Mouse (Mus musculus) ovary, postnatal 14 days (tissue): Measurements from ENCODE around the gene Brd7.

ENCODE experiments used
- DNase-seq: peaks from one replicate; pipeline ENCODE4 v3.0.0; 2022; ENCODE audit warnings: low spot score

Gene Brd7

DNA sequence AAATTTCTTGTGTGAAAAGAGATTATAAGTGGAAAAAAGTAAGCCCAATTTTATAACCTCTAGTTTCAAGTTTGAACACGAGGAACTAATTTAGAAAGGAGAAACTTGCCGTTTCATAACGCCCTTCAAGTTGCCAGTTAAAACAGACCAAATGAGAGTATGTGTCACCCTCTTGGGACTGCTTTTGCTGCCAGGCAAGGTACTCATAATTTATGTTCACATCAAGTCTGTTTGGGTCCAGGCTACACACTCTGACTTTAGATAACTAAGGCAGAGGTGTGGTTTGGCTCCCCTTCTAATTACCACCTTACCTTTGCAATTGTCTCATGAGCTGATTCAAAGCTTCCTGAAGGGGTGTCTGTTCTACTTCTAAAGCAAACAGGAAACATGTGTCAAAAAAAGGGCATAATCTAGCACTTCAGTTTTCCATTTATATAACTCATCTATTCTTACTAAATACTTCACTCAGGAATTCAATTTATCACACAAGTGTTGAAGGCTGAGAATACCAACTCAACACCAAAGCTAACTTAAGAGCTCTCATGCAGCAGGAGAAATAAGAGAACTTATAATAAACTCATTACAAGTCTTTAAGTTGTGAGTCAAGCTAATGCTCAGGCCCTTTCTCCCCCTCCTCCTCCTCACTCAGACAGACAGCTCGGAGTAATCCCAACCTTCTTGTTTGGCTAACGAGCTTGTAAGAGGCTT lies 4.6 kb downstream of the Brd7 start:
- DNase-seq, result no peak

DNA sequence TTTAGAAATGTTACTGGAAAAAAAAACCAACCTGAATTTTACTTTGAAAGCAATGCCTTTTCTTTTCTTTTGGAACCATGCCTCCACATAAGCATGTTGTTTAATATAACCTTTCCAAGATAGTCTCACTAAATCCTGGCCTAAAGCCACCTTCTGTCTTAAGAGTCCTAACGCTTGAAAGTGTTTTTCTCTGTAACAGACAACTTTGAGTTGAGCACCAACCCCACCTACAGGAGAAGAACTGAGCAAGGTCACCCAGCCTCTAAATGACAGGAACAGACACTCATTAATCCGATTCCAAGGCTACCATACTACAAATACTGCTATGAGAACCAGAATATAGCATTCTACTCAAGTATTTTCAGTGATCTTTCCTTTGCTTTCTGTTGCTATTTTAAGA lies 12.9 kb downstream of the Brd7 start:
- no peak for DNase-seq

DNA sequence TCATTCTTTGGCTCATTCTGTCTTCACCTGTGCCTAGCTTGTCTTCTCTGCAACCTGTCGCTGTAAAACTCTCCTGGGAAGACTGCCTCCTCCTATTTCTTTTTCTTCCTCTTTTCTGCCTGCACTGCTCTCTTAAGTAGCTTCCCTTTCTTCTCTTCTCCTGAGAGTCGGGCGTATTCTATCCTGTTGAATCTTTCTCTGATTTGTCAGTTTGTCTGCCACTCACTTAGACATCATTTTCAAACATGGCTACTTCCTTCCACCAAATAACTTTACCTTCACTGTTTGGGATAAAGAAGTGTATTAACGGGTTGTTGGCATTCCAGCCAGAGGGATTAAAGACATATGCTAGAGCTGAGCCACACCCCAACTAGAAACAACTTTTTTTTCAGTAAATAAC lies 20.0 kb downstream of the Brd7 start:
- DNase-seq, result no peak

DNA sequence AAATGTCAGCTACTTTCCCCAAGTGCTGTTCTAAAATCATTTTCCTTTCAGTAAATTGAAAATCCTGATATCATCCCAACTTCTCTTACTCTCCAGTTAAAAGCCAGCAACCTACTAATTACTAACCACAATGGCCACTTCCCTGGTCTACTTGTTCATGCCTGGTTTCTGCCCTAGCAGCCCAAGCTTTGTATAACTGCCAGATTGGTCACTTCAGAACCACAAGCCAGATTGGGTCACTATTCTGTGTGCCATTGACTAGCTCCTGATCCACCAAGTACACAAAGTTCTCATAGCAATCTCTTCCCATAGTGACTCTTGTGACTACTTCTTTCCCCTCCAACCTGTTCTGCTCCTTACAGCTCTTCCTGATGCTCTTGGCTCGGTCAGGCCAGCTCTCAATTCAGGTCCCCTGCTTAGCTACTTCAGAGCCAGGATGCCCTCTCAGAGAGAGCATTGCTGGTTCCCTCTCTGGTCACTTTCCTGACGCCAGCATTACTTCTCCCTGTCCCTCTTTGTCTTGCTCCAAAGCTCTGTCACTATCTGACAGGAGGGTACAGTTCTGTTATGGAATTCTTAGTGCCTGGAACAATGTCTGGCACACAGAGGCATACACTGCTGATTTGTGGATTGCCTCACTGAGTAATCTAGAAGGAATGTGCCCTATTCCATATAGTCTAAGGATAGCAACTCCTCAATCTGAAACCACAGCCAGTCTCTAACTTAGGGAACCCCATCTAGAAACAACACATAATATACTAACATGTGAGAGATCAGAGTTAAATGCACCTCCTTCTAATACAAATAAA lies 21.9 kb downstream of the Brd7 start:
- no peak for DNase-seq

DNA sequence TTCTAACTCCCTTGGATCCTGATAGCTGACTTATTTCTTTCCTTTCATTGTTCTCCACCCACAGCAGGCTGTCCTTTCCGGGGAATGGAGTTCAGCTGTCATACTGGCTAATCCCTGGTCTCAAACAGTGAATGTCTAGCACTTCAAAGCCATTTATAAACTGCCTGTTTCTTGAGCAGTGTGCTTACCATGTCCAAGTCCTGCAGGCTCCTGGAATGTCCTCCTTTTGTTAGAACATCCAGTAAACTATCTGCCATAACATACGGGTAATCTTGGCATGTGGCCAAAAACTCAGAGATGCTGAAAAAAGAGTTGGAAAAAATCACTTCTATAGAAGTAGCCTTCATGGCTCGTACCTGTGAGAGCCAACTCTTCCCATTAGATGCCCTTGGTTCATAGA lies 22.8 kb downstream of the Brd7 start:
- DNase-seq, result no peak

DNA sequence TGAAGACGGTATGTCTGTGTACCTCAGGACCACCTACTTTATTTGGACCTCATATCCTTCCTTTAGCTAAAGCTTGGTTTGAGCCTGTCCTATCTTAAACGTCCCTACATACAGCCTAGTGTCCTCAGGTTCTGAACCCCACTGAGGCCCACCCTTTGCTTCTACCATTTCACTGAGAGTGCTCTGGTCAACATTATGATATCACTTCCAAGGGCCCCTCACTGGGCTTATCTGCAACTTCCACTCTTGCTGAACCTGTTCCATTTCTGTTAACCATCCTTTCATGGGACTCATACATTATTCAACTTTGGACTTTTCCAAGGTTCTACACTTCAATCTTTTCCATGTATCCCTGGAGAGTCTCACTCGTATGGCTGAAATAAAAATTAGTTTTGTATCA lies 27.0 kb downstream of the Brd7 start:
- DNase-seq, result no peak

DNA sequence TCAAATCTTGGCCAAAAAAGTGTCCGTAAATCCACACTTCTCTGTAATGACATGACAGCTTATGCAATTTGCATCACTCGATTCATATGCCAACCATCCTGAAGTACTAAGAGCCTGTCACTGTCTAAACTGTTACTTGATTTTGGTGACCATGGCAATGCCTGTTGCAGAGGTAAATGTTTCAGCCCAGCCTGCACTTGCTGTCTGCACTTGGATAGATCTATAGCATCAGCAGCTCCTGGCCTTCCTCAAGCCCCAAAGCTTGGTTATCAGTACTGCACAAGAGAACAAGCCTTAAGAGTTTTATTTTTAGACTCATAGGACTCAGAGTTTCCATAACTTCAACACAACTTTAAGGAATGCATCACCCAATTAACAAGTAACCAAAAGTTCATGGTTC lies 27.6 kb downstream of the Brd7 start:
- no peak for DNase-seq

DNA sequence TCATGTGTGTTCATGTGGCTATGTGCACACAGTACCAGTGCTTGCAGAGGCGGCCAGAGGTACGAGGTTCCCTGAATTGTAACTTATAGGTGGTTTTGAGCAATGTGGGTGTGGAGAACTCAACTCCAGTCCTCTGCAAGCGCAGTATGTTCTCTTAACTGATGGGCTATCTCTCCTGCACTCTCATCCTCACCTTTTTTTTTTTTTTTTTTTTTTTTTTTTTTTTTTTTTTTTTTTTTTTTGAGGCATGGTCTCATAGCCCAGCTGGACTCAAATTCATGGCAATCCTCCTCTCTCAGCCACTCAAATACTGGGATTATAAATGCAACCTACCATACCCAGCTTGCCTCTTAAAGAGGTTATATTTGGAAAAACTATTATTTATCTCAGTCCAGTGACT lies 31.2 kb downstream of the Brd7 start:
- DNase-seq, result no peak

DNA sequence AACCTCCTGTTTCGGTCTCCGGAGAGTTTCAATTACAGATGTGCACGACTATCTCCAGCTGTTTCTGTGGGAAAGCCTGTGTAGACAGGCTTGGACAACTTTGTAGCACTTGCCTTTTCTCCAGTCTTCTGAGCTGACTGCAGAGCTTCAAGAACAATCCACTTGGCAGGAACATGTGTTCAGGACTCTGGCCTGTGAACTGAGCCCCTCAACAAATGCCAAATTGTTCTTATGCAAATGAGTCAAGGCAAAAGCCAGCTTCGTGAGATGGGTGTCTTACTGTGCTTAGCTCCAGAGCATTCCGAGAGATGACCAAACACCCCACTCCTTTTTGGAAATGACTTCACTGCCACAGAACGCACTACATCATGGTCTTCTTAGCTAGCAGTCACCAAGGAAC lies 33.3 kb downstream of the Brd7 start:
- no peak for DNase-seq

DNA sequence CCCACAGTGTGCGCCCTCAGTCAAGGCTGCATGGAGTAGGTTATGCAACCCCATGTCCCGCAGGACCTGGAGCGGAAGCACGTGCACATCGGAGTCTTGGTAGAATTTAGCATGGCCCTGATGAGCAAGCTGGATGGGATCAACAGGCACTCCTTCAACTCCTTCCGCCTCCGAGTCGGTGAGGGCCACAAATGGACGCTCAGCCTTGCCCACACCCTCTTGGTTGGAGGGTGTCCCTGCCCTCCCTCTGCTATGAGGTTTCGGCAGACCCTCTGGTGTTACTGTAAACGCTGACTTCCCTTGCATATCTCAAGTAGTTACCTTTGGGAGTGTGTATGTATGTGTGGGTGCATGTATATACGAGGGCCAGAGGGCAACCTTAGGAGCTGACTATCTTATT lies 35.7 kb downstream of the Brd7 start:
- DNase-seq, result no peak

DNA sequence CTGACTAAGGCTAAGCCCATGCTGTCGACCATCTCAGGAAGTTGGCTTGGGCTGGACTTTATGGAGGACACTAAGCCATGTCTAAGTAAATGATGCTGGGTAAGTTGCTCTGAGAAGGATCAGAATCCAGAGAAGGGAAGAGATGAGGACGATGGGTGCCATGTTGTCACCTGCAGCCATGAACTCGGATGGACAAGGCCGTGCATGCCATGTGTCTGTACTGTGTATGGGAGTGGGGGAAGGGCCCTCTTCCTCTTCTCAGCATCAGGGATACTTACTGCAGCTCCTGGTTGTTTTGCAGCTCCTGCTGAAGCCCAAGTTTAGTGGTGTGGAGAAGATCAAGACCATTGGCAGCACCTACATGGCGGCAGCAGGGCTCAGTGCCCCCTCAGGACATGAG lies 36.2 kb downstream of the Brd7 start:
- no peak for DNase-seq

DNA sequence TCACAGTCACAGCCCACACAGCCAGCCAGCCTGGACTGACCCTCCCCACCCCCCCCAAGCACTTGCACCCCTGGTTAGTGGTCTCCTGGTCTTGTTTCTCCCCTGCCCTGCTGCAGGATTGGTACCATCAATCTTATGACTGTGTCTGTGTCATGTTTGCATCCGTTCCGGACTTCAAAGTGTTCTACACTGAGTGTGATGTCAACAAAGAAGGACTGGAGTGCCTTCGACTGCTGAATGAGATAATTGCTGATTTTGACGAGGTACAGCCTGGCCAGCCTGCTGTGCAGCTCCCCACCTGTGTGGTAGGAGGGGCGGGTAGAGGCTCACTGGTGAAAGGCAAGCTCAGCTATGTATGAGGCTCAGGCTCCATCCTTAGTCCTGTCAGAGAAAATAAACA lies 36.7 kb downstream of the Brd7 start:
- no peak for DNase-seq

DNA sequence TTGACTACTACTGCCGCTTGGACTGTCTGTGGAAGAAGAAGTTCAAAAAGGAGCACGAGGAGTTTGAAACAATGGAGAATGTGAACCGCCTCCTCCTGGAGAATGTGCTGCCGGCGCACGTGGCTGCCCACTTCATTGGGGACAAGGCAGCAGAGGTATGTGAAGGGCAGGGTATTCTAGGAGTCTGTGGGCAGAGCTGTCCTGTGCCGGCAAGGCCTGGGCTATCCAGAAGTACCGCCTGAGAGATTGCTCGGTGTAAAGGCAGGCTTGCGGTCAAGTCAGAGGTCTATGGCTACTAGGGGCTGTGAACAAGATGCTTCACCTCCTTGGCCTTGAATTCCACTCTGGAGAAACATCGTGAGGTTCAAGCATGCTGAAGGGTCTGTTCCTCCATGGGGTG lies 37.2 kb downstream of the Brd7 start:
- DNase-seq, result no peak

DNA sequence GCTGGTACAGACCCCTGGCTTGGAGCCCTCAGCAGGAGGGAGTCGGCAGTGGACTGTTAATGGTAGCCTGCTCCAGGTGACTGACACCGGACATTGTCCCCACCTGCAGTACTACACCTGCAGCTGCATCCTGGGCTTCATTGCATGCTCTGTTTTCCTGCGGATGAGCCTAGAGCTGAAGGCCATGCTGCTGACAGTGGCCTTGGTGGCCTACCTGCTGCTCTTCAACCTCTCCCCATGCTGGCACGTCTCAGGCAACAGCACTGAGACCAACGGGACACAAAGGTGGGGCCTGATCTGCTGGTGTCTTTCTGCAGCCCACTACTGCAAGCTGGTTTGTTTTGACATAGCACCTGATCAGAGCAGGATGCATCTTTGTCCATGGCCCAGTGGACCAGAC lies 38.5 kb downstream of the Brd7 start:
- DNase-seq, result no peak

DNA sequence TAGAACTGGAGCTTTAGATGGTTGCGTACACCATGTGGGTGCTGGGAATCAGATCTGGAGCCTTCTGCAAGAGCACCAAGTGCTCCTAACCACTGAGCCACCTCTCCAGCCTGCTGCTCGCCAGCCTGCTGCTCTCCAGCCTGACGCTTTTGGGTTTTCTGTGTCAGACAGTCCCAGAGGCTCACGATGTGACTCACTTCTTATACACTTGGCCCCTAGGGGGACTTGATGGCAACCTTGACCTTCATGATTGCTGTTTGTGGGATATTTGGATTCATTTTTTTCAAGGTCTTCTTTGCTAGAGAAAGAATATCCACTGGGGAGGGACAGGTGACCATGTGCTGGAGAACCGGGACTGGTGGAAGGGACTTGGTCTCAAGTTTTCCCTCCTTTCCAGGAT lies 40.6 kb downstream of the Brd7 start:
- no peak for DNase-seq

DNA sequence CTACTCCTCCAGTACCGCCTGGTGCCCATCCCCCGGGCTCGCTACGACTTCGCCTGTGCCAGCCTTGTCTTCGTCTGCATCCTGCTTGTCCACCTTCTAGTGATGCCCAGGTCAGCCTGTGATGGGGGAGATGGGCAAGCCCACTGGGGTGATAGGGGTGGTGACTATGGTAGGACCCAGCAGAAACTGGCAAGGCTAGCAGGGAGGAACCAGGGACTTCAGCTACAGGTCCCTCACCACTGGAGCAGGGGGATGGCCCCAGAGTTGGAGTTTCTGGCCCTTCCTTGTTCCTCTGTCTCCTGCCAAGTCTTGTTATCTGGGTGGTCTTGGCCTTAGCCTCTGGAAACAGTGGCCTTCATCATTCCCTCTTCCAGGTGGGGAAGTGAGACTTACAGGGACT lies 41.9 kb downstream of the Brd7 start:
- DNase-seq, result no peak

DNA sequence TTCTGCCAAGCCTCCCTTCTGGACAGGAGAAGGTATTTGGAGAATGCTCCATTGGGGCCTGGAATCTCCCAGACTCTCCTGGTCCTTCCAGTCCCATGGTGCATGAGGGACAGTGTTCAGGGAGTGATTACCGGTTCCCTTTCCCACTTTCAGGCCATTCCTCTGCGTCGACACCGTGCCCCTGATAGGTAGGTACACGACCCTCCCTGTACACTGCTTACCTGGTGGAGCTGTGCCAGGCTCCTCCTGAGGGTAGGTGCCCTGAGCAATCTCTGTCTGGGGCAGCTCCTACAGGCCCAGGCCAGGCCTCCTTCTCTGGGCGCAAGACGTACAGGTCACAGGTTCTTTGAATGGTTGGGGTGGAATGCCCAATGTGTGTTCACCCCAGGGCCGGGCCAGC lies 43.8 kb downstream of the Brd7 start:
- DNase-seq, result no peak

DNA sequence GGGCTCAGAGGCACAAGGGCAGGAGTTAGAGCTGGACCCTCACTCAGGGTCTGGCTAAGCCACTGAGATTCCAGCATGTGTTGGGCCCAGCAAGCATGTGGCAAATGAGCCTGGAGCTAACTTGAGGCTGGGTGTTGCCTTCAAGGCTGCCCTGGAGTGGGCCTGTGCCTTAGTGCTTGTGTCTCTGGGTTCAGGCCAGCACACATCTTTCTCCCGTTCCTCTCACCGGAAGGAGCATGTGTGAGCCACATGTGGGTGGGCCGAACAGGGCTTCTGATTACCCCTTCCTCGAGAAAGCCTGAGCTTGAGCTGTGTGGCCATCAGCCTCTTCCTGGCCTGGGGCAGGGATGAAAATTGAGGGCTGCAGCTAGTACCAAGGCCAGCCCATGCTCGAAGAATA lies 44.7 kb downstream of the Brd7 start:
- DNase-seq, result no peak

DNA sequence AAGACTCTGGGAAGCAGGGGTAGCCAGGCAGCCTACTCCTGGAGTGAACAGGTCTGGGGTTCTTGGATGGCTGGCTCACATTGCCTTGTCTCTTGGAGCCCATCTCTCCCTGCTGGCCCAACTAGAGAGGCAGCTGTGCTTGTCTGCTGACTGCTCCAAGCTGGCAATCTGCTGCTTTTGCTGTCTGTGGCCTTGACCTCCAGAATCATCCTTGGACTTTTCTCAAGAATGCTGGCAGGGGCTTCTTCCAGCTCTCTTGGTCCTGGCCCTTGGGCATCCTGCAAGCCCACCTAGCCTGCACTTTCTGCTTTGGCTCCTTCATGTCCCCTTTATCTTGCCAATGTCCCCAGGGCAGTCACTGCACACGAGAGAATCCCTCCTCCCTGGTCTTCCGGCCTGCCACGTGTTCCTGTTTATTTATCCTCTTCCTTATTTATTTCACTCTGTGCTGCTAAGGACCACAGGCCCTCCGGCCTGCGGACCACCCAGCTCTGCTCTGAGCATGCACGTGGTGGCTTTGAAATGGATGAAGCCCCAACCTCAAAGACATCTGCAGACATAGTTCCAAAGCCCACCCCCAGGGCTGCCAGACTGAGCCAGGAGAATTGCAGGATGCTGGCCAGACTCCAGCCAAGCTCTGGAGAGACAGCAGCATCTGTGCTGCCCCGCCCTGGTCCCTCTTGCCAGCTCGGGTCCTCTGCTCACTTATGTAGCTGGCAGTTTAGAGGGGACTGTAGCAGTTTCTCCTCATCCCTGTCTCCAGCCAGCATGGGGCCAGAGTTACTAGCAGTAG lies 45.7 kb downstream of the Brd7 start:
- DNase-seq, result peak; percentile 52

DNA sequence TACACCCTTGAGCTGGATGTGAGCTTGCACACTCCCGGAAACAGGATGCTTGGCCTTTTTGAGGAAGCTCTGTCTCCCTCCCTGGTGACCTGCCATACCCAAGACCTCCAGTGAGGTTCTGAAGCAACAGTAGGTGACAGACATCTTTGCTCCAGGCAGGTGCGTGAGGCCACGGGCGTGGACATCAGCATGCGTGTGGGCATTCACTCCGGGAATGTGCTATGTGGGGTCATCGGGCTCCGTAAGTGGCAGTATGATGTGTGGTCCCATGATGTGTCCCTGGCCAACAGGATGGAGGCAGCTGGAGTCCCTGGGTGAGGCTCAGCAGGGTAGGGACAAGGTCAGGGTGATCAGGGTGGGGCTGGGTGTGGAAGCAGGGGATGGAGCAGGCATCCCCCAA lies 46.7 kb downstream of the Brd7 start:
- no peak for DNase-seq

DNA sequence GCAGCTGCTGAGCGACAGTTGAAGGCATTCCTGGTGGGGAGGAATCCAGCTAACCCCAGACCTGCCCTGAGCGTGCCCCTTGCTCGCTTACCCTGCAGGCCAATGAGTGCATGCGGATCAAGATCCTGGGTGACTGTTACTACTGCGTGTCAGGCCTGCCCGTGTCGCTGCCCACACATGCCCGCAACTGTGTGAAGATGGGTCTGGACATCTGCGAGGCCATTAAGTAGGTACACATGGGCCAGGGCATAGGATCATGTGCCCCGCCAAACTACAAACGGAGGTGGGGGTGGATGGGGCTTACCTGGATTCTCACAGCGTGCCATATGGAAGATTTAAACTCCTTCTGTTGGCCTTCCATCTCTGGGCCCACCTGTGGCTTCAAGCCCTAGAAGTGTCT lies 48.0 kb downstream of the Brd7 start:
- DNase-seq, result no peak

DNA sequence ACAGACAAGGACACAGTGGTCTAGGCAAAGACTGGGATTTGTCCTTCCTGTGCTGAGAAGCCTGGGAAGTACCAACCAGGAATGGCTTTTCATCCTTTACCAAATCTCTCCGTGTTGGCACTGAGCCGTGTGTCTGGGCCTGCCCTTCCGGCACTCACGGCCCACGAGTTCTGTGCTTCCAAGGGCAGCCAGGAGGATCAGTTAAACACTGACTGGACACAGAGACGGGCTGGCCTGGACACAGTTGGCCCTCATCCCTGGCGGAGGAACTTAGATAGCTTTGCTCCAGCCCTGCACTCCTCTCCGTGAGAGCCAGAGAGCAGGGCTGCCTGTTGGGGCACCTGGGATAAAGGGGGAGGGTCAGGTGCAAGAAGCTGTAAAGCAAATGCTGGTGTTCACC lies 49.0 kb downstream of the Brd7 start:
- no peak for DNase-seq

DNA sequence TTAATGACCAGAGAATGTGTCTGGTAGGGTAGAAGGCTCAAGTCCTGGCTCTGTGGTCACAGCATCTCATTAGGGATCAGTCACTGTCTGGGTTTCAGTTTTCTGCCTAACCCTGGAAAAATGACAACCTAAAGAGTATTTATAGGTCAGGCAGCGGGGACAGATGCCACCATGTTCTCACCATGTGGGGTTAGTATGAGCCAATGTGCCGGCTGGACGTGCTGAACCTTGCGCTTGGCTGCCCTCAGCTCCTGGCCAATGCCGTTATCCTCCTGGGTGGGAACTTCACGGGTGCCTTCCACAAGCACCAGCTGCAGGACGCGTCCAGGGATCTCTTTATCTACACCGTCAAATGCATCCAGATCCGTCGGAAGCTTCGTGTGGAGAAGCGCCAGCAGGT lies 51.7 kb downstream of the Brd7 start:
- DNase-seq, result no peak
